Mouse (Mus musculus) kidney, postnatal 4 days (tissue): ENCODE results near the gene 1520401A03Rik.

Experiments
- DNase-seq, 2 experiments: peaks; one replicate each; pipeline ENCODE4 v3.0.0; 2021; ENCODE audit warnings: mixed read lengths in 2 of 2

The 1520401A03Rik gene

DNA sequence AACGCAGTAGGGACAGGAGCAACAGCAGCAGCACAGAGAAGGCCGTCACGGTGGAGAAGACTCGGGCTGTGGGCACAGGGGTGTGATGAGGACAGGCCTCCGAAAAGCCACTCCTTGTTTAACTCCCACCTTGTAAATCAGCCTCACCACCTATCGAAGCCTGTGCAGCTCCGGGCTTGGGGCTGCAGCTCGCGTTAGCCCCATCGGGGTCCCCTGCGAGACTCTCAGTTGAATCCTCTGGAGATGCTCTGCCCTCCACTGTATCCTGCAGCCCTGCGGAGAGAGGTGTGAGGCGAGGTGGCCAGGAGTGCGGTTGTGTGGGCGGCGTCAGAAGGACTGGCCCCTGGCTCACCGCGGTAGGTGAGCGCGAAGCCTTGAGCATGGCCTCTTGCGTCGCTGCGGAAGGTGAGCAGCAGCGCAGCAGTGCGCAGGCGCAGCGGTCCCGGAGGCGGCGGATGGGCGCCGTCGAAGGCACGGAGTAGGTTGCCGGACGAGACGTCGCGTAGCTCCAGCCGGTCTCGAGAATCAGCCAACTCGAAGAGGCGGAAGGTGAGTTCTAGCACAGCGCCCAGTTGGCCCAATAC, 19.7 kb upstream of the 1520401A03Rik start:
- peak; percentile 51 to 68 for DNase-seq

DNA sequence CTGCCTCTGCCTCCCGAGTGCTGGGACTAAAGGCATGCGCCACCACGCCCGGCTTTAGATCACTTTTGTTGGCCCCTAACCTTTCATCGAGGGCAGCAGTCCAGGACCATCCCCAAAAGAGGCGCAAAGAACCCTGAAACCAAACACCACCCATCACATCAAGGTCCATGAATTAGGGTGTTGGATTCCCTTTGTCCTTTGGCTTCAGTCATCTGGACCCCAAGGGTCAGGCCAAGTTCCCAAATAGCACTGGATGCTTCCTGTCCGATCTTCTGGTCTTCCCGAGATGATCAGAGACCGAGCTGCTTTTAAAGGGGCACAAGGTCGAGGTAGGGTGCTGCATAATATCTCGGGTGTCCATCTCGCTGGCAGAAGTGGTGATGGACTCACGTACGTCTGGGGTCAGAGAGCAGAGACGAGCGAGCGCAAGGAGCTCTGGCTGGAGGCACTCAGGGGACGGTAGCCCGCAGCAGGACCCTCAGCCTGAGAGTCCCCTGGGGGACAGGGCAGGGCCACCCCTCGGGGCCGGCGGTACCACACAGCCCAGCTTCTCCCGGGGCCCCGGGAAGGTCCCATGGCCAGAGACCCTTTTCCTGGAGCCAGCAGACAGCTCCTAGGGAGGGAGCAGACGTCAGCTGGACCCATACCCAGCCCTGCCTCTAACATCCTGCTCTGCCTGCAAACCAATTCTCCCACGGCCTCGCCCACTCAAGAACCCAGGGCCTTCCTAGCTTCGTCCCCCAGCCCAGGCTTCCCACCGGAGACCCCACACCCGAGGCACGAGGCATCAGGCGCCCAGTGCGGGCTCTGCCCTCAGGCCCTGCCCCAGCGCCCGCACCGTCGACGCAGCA, 19.0 kb upstream of the 1520401A03Rik start:
- DNase-seq, result no peak

DNA sequence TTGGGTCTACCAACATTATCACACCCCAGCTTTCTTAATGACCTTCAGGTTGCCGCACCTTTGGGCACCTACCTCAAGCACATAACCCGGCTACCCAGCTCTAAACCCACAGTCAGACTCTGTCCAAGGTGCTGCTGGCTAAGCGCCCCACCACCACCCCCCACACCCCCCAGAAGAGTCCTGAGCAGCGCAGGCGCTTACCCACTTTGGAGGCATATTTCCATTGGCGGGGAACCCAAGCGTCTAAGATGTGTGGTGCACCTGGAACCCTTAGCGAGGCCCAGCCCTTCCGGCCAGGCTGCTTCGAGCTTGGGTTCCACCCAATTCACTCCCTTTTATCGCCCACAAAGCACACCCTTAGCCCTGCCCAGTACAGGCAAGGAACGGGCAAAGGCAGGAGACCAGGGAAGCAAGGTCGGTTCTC, 18.0 kb upstream of the 1520401A03Rik start, which contains the start of gene Paqr4:
Gene Paqr4, minus strand, starts transcription at position 270 of the 424 bp plus-strand sequence.
- no peak for DNase-seq

DNA sequence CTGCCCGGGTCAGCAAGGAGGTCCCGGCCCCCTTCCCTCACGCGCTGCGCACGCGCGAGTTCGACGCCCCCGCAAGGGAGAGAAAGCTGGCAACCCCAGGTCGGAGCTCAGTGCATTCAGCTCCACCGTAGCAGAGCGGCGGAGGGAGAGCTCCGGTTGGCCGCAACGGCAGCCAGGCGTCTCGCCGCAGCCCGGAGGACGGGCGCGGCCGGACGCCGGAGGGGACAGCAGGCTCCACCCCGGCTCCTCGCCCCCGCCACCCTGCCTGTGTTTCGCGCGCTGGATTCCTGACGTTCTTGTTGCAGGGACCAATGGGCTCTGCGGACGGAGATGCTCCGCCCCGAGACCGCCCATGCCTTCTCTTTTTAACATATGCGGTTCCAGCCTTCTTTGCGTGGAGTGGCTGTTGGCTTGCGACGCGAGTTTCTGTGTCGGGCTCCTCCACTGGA, 17.6 kb upstream of the 1520401A03Rik start:
- DNase-seq, result peak; percentile 90 to 94

DNA sequence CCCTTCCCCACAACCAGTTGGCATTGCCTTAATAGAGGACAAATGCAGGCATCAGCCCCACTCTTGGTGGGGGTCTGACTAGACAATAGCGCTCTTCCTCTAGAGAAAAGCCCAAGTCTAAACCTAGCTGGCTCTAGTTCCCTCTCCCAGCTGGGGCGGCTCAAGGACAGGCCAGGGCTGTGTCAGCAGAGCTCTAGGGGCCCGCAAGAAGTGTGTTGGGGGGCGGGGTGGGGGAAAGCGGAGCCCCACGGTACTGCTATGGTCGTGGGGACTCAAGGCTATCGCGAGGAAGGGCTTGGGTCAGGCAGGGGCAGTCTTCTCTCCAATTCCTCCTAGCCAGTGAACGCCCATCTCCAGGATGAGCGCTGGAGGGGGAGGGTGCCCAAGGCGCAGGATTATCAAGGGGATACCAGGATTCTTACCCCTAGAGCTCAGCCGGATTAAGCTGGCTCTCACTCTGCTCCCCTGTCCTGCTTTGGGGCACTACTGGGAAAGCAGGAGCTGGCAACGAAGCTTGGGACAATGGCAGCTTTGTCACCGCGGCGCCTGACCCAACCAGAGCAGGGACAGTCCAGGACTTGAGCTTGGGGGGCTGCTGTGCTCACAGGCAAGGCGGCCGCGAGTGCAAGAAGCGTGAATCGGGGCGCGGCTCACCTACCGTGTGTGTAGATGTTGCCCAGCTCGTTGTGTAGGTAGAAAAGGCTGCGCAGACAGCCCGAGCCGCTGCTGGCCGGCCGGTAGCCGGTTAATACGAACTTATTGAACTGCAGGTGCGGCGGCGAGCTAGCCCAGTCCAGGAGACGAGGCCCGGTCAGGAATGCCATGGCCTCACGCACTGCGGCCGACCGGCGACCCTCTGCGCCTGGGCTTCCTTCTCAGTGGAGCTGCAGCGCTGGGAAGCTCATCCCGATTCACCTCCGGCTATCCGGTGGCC, 16.9 kb upstream of the 1520401A03Rik start:
- DNase-seq, result peak; percentile 65 to 66

DNA sequence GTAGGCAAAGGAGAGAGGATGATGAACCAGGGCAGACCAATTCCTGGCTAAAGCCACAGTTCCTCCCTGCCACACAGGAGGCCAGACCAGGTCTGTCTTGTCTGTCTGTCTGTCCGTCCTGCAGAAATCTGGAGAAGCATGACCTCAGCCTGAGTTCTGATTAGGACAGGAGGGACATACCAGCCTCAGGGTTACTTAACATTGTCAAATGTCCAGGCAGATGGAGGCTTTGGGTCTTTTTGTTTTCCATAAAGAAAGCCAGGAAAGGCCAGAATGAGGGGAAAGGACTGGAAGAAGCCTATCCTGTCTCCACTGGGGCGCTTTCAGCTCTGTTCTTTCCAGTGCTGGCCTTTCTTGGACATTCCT, 16.2 kb upstream of the 1520401A03Rik start:
- DNase-seq, result no peak

DNA sequence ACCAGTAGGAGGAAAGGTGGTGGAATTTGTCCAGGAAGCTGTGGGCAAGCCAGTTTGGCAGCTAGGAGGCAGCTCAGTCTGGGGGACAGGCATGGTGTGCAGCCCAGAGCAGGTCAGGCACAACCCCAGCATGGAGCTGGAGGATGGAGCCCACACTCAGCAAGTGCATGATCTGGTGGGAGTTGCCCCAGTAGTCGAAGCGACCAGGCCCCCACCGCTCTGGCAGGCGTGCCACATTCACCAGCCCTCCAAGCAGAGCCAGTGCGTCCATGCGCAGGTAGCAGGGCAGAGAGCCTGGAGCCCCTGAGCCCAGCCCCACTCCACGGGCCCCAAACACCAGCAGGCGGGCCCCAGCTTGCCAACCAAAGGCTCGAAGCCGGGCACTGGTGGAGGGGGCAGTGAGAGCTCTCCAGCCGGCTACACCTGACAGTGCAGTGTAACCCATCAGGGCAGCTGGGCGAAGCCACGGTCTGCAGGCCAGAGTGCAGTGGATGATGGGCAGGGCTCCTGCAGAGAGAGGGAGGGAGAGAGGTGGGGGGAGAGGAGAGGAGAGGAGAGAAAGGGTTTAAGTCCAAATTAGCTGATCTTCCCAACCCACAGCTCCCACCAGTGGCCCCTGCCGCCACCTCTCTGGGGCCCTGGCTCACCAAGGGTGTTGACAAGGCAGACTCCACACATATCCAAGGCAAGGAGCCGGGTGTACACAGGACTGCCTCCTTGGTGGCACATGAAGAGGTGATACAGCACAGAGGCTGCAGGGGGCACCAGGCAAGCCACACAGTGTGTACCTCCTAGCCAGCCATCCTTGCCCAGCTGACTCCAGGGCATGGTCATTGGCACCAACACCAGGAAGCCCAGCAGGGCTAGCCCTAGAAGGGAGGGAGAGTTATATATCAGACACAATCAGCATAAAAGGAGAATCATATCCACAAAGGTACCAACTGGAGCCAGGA, 15.2 kb upstream of the 1520401A03Rik start:
- DNase-seq, result peak in 1 of 2 experiments; percentile 50

DNA sequence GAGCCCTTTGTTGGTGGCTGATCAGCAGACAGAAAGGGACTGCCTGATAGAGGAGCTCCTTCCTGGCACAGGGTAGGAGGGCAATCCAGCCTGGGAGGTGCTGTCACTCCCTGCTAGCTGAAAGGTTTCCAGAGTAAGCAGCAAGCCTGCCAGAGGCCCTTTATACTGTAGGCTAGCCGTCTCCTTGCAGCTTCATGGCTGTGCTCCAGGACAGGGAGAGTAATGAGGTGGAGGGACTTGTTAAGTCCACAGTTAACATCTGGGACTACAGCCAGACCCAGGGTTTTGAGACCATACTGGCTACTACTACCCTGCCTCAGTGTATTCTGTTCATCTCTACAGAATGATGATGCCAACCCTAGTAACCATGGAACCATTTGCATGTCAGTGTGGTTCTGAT, 11.8 kb upstream of the 1520401A03Rik start:
- no peak for DNase-seq

DNA sequence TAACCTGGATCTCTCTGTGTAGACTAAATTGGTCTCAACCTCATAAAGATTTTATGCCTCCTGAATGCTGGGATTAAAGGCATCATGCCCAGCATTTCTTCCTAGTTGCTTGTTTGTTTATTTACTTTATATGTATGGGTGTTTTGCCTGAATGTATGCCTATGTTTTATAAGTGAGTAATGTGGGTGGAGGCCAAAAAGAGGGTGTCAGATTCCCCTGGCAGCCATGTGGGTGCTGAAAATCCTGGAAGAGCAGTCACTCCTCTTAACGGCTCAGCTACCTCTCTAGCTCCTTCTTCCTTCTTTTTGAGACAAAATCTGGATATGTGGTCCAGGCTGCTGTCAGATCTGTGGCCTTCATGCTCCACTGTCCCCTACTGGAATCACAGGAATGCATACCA, 7.9 kb upstream of the 1520401A03Rik start:
- DNase-seq, result no peak

DNA sequence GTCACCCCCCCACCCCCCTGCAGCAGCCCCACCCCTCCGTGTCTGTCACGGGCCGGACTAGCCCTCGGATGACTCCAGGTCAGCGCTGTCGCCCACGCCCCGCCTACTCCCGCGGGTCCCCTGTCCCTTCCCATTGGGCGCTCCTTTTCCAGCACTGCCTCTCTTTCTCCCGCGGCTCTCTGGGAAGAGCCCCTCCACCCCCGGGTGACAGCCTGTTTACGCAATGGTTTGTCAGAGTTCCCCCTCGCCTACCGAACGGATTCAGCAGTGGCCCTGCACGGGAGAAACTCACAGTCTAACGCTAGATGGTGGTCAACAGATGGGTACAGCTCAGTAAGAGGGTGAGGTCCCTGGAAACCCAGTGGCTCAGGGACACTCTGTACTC, 4.2 kb upstream of the 1520401A03Rik start:
- peak; percentile 86 to 92 for DNase-seq

DNA sequence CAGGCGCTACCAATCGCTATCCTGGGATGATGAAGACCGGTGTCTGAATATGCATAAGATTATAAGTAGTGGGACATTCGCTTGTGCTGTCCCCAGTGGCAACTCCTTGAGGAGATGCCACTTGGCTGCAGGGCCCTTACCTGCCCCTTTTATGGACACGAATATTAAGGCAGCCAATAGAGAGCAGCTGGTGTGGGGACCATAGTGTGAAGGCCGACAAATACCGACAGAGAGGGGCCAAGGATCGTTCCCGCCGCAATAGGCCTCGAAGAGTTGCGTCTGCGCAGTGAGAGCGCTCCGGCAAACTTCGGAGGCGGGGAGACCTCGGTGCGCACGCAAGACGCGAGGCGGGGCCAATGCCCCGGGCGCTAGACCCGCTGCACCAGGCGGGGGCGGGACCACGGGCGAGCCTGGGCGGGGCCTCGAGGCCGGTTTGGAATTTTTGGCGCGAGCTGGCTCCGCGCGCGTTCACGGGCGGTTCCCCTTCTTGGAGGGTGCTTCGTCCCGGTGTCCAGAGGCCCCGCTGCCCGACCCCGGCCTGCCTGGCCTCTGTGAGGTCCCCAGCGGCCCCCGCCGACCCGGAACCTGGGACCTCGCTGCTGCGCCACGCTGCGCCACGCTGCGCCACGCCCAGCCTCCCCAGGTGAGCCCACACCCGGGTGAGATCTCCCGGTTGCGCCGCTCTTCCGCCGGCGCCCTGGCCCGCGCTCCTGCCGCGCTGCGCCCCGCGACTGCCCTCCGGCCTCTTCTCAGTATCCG, 3.6 kb upstream of the 1520401A03Rik start, which contains the start of gene Pkmyt1:
Gene Pkmyt1, plus strand, starts transcription at position 338 of the 759 bp plus-strand sequence.
- peak; percentile 97 to 98 for DNase-seq

DNA sequence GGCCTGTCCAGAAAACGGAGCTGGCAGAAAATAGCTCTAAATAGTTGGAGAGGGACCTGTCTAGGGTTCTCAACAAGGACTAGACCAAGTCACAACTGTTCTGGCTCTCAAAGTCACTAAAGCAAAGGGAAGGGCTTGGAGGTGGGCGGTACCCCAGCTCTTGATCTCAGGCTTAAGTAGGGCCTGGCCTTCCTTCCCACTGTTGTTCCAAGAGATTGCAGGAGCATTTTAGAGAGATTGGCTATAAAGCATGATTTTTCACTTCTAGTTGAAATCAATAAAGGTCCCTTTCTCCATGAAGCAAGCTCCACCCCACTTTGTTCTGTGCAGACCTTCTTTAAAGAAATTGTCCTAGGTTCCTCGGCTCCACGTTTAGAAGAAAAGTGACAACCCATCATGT, 2.9 kb upstream of the 1520401A03Rik start:
- DNase-seq, result no peak

DNA sequence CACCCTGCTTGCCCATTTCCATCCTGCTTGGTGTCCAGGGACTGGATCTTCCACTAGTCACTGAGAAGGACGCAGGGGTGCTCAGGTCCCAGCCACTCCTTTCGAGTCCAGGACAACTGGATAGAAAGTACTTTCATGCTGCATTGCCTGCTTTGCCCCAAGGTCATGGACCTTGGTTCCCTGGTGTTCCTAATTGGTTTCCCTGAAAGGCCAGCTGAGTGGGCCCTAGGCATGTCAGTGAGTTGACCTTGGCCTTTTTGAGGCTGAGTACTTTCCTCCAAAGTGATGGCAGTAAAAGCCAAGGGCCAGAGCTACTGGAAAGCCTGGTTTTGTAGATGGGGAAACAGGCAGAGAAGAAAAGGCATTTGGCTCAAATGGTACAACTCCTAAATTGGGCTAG, 697 bp downstream of the 1520401A03Rik start:
- DNase-seq, result no peak

DNA sequence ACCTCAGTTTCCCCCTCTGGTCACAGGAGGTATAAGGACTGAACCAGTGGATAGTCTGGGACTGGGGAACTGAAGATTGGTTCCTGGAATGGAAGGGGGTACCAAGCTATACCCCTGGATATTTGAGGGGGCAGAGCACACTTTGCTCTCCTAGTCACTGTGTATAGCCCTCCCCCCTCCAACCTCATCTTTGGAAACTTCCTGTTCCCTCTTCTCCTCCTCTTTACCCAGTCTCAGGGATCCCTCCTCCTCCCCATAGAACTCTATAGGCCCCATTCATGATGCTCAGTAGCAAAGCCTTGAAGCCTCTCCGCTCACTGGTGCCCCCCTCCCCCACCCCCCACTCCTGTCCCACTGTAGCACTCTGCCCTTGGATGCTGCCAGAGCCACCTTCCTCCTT, 3.1 kb downstream of the 1520401A03Rik start:
- DNase-seq, result no peak

DNA sequence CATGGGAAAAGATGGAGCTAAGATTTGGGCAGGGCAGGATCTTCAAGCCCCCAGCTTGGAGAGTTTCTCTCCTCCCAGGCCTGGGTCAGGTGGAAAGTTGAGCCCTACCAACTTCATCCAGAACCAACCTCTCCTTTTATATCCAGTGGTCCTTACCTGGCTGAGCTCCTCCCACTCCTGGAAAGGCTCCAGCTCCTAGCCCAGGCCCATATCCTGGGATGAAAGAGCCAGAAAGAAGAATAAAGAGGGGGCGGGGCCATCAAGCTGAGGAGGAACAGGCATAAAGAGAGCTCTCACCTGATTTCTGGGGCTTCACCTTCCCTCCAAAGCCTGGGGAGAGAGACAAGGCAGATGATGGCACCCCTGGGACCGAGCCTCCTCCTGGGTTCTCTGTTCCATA, 5.6 kb downstream of the 1520401A03Rik start:
- DNase-seq, result no peak

DNA sequence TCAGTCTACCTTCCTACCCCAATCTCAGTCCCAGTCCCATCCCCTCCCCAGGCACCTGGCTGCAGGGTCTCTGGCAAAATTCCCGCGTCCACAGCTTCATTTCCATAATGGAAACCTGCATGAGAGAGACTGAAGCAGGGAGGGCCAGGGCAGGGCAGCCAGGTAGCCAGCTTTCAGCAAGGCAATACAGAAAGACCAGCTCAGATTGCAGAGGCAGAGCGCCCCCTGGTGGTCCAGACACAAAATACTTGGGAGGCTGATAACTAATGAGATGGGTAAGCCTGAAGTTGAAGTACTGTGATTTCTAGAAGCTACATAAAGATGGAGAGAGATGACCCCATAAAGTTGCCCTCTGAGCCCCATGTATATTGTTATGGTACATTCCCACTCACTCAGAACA, 16.4 kb downstream of the 1520401A03Rik start:
- peak; percentile 85 to 88 for DNase-seq

DNA sequence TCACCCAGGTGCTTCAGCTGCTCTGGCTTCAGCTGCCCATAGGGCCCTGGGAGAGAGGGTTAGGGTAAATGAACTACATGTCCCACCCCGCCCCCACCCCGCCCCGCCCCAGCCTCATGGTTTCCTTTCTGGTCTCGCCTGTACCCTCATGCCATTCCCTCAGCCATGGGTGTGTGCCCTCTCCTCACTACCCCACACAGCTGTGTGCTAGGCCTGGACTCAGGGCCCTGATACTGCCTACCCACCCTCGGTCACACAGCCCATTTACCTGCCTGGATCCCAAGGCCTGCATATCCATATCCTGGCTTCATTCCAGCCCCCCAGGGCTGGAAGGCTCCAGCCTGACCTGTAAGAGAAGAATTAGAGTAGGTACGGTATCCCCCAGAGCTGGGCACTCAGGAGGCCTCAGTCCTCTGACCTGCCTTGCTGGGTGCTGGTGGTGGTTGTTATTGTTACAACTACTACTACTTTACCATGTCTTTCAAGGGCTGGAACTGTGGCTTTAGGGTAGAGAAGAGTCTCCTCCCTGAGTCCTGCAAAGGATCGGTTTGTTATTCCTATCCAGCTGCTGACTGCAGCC, 17.0 kb downstream of the 1520401A03Rik start:
- DNase-seq, result no peak

DNA sequence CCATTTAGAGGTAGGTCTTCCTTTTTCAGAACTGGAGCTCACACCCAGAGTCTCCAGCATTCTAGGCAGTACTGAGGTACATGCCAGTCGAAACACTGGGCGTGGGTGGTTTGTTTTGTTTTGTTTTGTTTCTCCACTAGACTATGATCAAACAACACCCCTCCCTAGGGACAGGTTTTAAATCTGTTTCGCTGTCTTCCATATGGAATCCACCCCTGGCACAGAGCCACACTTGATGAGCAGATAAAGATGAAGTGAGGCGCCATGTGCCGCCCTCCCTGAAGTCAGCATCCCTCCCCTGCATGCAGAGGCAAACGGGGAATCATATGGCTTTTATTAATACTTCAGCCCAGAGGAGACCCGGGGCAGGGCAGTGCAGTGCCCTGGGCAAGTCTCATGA, 17.8 kb downstream of the 1520401A03Rik start:
- no peak for DNase-seq

DNA sequence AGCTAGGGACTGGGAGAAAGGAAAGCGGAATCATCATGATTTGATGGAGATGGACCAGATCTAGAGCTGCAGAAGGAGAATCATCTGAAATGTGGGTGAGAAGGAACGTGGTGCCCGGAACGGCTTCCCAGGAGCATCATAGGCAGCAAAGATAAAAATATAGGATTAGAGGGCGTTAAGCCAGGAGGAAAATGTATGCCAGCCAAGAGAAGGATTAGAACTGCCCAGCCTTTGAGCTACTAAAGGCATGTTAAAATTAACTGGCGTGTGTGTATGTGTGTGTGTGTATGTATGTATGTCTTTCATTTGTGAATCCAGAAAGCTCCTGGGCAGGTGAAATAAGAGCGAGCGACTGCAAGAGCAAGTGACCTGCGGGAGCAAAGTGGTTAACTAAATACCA, 19.3 kb downstream of the 1520401A03Rik start:
- no peak for DNase-seq

DNA sequence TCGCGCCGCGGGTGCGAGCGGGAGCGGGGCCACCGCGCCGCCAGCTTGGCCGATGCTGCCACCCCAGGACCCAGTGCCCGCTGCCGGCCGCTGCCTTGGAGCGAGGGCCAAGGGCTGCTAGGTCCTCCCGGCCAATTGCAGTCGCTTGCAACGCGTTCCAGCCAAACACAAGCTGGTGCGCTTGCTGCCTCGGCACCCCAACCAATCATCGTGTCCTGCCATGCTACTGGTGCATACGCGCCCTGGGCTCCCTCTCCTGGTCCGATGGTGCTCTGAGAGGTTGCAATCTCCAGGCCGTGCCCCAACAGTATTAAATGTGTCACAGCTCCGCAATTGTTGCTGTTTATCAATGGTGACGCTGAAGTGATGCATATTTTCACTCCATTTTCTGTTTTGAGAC, 22.5 kb downstream of the 1520401A03Rik start:
- DNase-seq, result peak; percentile 92 to 95
